Mouse (Mus musculus) adrenal gland, postnatal 10 days (tissue): ENCODE measurements around the gene Samd10. TPM values are rescaled to one million over a fixed set of nuclear protein-coding genes. Genes with fewer than 3 reads are reported as not detected.

Experiments
- DNase-seq: peaks from one replicate; pipeline ENCODE4 v3.0.0; 2021; ENCODE audit warnings: mixed read lengths
- microRNA-seq: library from miRNA; unstranded; fragments of <30 nt; microRNA quantifications from one replicate; pipeline ENCODE4 v1.2.0, GENCODE M21; 2021
- total RNA-seq, 2 experiments: library from RNA; stranded (reverse); gene quantifications; 2 replicates each; pipeline ENCODE4 v1.2.3; 2021

The Samd10 gene
- total RNA-seq, 2 experiments from 2014 or later = 10.0 to 11.7 TPM

- peak; percentile 1 for DNase-seq
Observed at GRCm38 (mm10) chr2:181577126-181577525, 21.9 kb downstream of the Samd10 start.

DNA sequence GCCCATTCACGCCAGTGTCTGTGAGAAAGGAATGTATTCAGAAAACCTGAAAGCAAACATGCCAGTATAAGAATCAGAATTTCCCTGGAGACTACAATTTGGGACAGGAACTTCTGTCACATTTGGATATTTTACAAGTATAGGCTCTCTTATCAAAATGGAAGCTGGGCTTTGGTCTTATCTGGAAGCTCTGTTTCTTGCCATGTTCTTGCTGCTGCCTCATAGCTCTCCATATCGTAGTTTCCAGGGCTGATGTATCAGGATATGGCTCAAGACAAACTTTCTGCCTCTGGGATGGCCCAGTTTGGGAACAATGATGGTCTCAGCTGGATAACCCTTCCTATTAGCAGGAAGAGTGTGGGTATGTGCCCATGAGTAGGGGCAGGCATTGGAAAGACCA, 22.4 kb downstream of the Samd10 start:
- DNase-seq = no peak

DNA sequence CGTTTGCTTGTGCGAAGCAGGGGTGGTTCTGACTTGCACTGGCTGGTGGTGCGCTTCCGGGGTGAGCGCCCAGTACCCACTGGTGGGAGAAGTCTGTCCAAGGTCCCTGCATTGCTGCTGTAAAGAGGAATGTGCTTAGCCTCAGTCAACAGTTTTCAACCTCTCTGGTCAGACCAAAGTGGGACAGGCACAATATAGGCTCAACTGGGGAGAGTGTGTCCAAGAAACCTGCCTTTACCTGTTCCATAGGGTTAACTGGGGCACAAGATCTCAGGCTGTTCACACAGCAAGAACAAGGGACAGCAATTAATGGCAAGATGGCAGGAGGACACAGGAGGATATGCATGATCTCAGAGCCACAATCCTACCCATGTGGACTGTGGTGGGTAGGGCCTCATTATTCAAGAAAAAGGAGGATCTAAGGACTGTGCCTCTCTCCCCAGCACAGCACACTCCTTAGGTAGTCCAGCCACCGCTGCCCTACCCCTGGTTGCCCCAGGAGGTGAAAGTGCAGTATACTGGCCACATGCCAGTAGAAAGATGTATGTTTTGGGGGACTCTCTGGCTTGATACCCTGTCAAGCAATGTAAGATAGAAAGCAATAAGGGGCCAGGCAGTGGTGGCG, 24.0 kb downstream of the Samd10 start:
- DNase-seq = peak; percentile 0

DNA sequence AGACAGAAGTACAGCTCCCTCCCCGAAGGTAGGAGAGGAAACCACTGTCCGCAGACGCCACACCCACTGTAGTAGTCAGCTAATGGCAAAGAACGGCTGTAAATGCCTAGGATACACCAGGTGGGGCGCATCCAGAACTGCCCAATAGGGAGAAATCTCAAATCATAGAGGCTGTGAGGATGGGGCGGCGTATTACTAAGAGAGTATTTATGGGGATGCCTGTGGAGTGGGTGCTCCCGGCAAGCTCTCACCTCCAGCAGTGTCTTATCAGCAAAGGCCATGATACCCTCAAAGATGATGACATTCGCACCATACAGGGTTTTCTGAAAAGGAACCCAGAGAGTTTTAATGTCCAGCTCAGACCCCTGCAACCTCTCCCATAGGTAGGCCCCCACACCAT, 25.1 kb downstream of the Samd10 start:
- DNase-seq = peak; percentile 1

DNA sequence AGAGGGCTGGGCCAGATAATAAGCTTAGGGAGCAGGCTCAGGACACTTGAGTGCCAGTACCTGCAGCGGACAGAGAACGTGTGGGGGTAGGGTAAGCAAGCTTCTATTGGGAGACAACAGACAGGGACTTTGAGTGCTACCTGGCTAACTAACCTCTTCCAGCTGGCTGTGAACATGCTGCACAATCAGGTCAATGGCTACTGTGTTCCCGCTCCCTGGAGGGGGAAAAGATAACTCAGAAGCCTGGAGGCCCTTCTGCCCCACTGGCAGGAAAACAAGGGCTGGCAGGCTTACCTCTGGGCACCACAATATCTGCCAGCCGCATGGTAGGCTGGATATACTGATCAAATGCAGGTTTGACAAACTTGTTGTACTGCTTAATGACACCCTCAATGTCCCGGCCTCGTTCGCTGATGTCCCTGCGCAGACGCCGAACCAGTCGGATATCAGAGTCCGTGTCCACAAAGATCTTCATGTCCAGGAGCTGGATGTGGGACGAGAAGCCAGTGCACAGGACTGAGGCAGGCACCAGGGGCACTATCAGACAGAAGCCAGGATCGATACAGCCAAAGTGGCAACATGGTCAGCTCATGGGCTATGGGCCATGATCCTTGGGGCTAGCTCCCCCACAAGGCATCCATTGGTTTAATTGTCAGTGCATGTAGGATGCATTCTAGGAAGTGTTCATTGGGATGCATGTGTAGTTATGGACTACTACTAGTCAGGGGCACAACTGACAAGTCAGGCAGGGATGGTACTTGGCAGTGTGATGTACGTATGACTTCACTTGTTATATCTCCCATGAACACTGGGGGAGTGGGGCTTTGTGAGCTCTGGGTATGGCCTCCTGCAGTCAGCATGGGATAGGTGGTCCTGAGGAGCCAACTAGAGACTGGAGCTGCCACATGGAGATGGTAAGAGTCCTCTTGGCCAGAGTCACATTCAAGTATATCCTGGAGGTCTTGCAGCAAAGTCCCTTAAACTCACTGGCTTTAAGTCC, 25.8 kb downstream of the Samd10 start:
- peak; percentile 1 for DNase-seq

DNA sequence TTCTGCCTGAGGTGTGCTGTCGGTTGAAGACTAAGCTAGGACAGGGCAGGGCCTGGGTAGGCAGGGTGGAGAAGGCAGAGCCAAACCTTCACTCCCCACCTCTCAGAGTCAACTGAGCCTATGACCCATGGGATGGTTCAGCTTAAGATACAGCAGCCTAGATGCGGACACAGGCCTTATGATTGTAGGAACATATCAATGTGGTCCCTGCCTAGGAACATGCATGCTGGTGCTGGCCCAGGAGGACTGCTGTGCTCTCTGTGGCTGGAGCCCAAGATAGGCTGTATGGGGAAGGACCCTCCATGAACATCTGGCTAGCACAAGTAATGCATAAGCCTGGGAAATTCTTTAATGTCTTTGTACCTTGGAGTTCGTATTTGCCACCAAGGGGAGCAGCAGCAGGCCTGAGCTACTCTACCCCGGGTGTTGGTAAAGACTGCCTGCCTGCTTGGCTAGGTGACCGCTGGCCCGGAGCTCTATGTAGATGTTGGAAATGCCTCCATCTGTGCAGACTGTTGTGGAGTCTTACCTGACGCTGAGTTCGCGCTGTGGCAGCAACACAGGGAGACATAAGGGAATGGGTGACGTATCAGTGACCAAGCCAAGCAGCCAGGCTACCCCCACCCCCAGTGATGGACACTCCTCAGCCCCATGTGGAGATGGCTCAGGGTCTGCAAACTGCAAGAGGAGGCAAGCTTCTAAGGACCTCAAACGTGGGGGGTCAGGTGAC, 26.9 kb downstream of the Samd10 start:
- no peak for DNase-seq

DNA sequence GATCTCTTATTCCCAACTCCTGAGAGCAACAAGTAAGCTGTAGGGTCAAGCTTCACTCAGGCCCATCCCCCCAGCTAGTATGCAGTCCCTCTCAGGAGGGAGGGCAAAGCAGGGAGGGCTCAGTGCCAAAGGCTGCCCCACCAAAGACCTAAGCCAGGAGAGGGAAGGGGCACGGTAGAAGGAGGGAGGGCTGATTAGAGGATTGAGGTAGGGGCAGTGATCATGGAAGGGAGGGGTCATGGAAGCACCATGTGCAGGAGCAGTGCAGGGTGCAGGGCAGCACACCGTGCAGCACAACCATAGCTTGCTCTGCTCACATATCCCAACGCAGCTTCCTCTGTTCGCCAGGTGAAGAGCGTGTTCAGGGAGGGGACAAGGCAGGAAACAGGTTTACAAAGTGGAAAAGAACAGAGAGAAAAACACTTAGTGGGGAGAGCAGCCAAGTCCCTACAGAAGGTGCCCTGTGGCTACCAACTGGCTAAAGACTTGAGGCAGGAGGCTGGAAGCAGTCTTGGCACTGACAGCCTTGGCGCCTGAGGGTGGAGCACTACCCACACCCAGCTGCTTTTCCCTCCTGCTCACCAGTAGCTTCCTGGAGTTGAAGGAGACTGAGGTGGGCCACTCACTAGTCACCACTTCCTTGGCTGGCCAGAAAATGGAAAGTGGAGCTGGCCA, 28.0 kb downstream of the Samd10 start:
- DNase-seq = no peak

- no peak for DNase-seq
Observed at GRCm38 (mm10) chr2:181570375-181570774, 28.6 kb downstream of the Samd10 start.

- DNase-seq = no peak
Observed at GRCm38 (mm10) chr2:181569856-181570255, 29.2 kb downstream of the Samd10 start.

DNA sequence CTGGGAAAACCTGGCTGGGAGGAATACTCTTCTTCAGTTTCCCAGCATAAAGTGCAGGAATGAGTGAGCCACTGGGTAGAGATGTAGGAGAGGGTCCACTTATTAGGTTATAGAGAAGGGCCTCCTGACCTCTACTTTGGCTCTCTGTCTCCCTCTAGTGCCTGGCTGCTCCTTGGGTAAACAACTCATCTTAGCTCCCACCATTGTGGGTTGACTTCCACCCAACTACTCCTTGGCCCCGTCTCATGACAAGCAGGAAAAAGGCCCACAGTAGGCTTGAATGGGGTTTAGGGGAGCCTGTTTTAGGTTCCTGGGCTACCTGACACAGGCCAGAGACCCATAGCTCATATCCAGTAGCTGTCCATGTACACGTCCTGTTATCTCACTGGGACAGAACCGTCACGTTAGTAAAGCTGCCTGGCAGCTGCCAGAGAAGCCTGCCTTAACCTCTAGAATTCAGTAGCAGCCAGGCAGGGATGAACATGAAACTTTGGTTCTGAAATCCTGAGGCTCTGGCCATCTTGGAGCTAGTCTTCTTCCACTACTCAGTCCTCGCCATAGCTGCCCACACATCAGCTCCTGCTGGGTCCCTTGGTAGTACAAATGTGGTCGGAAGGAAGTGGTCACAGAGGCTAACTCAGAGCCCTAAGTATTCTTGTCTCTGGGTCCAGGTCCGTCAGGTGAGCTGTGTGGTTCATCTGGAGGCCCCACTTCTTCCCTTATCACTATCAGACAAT, 30.6 kb downstream of the Samd10 start:
- DNase-seq = peak; percentile 73

DNA sequence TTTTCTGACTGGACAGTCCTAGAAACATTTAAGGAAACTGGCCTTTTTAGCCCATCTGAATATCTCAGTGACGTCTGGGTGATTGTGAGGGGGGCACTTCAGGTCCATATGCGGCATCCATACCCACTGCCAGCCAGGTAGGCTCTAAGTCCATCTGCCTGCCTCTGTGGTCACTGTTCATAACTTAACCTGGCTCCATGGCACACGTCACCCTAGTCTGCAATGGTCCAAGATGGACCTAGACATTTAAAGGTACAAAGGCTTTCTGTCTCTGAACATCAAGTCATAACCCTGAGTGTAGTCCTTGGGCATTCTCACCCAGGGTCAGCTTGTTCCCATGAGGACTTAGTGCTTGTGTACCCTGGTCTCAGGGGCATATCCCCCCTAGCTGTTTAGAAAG, 31.7 kb downstream of the Samd10 start:
- no peak for DNase-seq

- no peak for DNase-seq
Observed at GRCm38 (mm10) chr2:181553772-181554171, 45.2 kb downstream of the Samd10 start.

GRCm38 (mm10) chr2:181550233-181550632, 48.8 kb downstream of the Samd10 start:
- no peak for DNase-seq

DNA sequence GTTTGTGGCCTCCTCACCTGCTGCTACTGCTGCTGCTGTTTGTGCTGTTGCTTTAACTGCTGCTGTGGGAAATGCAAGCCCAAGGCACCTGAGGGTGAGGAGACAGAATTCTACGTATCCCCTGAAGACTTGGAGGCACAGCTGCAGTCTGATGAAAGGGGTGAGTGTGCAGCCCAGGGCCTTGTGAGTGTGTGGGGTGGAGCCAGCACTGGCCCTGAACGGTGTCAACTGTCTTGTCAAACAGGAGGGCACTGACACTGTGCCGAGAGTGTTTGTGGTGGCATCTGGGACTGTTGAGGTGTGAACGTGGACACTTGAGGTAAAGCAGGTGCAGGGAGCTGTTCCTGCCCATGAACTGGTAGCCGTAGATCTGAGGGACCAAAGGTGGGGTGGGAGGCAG, 50.3 kb downstream of the Samd10 start:
- no peak for DNase-seq

DNA sequence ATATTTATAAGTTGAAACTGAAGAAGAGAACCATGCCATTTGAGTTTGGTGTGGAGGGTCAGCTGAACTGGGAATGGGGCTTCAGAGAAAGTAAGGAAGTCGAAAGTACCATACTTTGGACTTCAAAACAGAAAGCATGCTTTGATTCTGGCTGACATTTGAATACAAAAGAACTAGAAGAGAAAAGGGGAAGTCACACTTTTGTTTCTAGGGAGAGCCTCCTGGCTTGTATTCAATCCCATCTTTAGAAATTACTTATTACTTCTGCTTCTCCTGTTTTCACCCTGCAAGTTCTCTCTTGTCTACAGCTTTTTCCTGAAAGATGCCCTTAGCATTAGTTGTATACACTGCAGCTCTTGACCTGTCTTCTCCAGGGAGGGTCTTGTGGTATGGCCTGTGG, 50.8 kb downstream of the Samd10 start:
- DNase-seq = no peak

DNA sequence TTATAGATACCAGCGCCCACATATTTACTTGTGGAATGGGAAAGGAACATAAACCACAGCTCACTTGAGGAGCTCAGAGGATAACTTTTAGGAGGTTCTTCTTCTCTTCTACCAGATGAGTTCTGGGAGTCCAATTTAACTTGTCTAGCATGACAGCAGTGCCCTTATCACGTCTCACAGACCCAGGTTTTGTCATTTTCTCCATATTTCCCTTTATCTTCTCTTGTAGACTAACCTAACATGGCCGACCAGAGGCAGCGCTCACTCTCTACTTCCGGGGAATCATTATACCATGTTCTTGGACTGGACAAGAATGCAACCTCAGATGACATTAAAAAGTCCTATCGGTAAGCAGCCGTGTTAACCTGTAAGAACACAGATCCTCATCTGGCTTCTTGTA, 52.9 kb downstream of the Samd10 start:
- no peak for DNase-seq

Small RNA genes within 50 kb of the gene (microRNA-seq; reads per million reads assigned to microRNA genes)
- gene Mir7006 = not detected

Other genes starting within 250 kb of the Samd10 start
- gene Zgpat, start 234.3 kb downstream of the Samd10 start, total RNA-seq = 10 to 100 TPM; 26.1 to 37.0 TPM
- 10 to 100 TPM; 37.9 to 48.2 TPM for gene Arfrp1, start 233.8 kb downstream of the Samd10 start, total RNA-seq
- 10 to 100 TPM in 1 of 2 experiments, 1 to 10 TPM in 1; 8.8 to 19.2 TPM for gene Lime1, start 219.1 kb downstream of the Samd10 start, total RNA-seq
- 10 to 100 TPM; 17.2 to 23.6 TPM for gene Zbtb46, start 139.8 kb downstream of the Samd10 start, total RNA-seq
- gene Abhd16b, start 106.0 kb downstream of the Samd10 start, total RNA-seq = not detected
- gene Tpd52l2, start 102.1 kb downstream of the Samd10 start, total RNA-seq = 100 to 1,000 TPM in 1 of 2 experiments, 10 to 100 TPM in 1; 95.5 to 108 TPM
- 10 to 100 TPM; 89.0 to 91.5 TPM for gene Dnajc5, start 78.7 kb downstream of the Samd10 start, total RNA-seq
- 10 to 100 TPM; 55.1 to 86.5 TPM for gene Uckl1, start 14.3 kb downstream of the Samd10 start, total RNA-seq
- 10 to 100 TPM; 51.4 to 58.3 TPM for gene Prpf6, start 7.3 kb downstream of the Samd10 start, total RNA-seq
- 10 to 100 TPM; 52.5 to 92.4 TPM for gene Zfp512b, start 6.4 kb downstream of the Samd10 start, total RNA-seq
- gene Gm29797, start 57.8 kb upstream of the Samd10 start, total RNA-seq = not detected
- gene Sox18, start 72.4 kb upstream of the Samd10 start, total RNA-seq = 10 to 100 TPM; 59.1 to 62.5 TPM
- 10 to 100 TPM; 11.4 to 13.5 TPM for gene Tcea2, start 81.1 kb upstream of the Samd10 start, total RNA-seq
- gene Rgs19, start 94.8 kb upstream of the Samd10 start, total RNA-seq = 10 to 100 TPM; 22.4 to 23.7 TPM
- gene Lkaaear1, start 99.2 kb upstream of the Samd10 start, total RNA-seq = not detected
- 1 to 10 TPM; 1.3 to 2.4 TPM for gene Oprl1, start 115.8 kb upstream of the Samd10 start, total RNA-seq
- gene Myt1, start 164.1 kb upstream of the Samd10 start, total RNA-seq = 1 to 10 TPM; 6.4 to 8.0 TPM
- gene Pcmtd2, start 238.6 kb upstream of the Samd10 start, total RNA-seq = 10 to 100 TPM; 54.3 to 63.2 TPM